Mouse (Mus musculus): Measurements from ENCODE around the gene Chd4.

DNA sequence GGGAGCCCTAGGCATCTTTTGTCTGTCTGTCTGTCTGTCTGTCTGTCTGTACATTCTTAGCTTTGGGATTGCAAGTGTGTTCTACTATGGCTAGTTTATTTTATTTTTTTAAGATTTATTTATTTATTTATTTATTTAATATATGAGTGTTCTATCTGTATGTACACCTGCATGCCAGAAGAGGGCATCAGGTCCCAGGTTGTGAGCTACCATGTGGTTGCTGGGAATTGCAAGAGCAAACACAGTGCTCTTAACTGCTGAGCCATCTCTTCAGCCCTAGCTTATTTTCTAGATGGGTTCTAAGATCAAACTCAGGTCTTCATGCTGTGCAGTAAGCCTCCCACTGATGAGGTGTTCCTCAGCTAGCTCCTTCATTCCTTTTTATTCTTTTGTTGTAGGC is 58.8 kb downstream of the Chd4 start:
- no peak for TF ChIP-seq CTCF (IDR thresholded peaks at IDR 0.05; ENCODE audit: control insufficient read depth, insufficient read depth, insufficient replicate concordance, low read depth, low read length)
- no peak for TF ChIP-seq POLR2A (IDR thresholded peaks at IDR 0.05; ENCODE audit: control insufficient read depth, low read depth, low read length)
